Mouse (Mus musculus) gastrocnemius, adult 18-20 months (tissue): Measurements from ENCODE around the gene Rad50. TPM values are rescaled to one million over a fixed set of nuclear protein-coding genes. Genes with fewer than 3 reads are reported as not detected.

ENCODE experiments used
- DNase-seq: peaks from one replicate; pipeline ENCODE4 v3.0.0; 2021; ENCODE audit warnings: low spot score
- total RNA-seq, 2 experiments: library from RNA; stranded (reverse); gene quantifications; 2 replicates each; pipeline ENCODE4 v1.2.3; 2021

The Rad50 gene
- total RNA-seq, 2 experiments from 2014 or later: 4.3 to 5.4 TPM

GRCm38 (mm10) chr11:53699351-53699750 is 7.8 kb downstream of the Rad50 start:
- DNase-seq: no peak

DNA sequence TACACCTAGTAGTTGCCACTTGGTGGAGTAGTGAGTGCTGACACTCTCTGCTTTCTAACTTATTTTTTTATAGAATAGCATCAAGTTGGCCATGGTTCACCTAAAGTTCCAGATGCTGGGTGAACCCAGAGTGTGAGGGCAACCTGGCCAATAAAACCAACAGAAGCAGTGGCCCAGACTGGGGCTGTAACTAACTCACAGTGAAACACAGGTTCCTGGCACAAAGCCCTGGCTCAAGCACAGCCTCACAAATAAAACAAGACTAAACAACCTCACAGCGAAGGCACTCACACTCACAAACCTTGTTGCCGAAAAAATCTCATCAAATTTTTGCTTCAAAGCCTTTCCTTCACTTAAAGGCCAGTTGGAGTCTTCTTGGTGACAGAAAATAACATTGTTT is 8.6 kb downstream of the Rad50 start:
- DNase-seq: no peak

GRCm38 (mm10) chr11:53691979-53692378 is 15.1 kb downstream of the Rad50 start:
- no peak for DNase-seq

- no peak for DNase-seq
Measured at GRCm38 (mm10) chr11:53682994-53683530, 24.1 kb downstream of the Rad50 start.

DNA sequence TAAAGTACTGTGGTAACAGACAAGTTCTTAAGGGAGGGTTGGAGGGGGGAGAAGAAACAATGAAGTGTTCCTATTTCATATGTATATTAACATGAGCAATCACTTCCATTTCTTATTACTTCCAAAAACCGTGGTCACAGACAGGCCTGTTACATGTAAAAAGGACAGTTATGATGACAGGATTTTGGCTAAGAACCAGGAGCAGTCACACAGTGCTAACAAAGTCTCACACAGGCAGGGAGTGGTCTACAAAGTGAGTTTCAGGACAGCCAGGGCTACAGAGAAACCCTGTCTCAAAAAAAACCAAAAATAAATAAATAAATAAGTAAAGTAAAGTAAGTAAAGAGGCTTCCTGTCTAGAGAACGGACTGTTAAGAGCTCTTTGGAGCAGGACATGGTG is 24.9 kb downstream of the Rad50 start:
- no peak for DNase-seq

GRCm38 (mm10) chr11:53681686-53682085 is 25.4 kb downstream of the Rad50 start:
- DNase-seq: no peak

DNA sequence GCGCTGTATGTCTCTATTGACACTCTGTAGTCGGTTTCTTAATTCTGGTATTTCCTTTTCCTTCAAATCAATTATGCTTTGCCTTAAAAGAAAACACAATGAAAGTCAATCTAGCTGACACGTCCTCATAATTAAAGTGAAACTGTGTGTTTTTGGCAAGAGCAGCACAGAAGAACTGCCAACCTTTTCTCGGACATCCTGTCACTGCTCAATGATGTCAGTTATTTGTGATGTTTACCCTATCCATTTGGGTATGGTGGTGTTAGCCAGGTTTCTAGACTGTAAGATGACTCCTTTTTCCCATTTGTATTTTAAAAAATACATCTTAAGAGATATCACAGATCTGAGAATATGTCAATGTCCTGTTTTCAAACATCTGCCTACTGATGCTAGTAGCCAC is 27.0 kb downstream of the Rad50 start:
- no peak for DNase-seq

- DNase-seq: no peak
Measured at GRCm38 (mm10) chr11:53671414-53671813, 35.7 kb downstream of the Rad50 start.

DNA sequence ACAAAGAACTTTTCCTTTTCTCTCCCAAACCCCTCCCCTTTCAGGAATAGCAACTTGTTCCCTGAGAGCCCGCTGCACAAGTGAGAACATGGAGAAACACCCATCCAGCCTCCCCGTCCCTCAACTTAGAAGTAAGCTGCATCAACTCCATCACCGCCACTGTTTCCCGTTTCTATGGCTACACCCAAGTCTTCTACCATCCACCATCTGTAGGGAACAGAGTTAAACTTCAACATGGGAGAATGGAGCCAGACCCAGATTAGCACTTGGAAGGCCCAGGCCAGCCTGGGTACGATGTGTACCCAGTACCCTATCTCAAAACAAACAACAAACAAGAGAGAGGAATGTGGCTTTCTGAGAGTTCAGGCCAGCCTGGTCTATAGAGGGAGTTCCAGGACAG is 43.0 kb downstream of the Rad50 start:
- DNase-seq: no peak

DNA sequence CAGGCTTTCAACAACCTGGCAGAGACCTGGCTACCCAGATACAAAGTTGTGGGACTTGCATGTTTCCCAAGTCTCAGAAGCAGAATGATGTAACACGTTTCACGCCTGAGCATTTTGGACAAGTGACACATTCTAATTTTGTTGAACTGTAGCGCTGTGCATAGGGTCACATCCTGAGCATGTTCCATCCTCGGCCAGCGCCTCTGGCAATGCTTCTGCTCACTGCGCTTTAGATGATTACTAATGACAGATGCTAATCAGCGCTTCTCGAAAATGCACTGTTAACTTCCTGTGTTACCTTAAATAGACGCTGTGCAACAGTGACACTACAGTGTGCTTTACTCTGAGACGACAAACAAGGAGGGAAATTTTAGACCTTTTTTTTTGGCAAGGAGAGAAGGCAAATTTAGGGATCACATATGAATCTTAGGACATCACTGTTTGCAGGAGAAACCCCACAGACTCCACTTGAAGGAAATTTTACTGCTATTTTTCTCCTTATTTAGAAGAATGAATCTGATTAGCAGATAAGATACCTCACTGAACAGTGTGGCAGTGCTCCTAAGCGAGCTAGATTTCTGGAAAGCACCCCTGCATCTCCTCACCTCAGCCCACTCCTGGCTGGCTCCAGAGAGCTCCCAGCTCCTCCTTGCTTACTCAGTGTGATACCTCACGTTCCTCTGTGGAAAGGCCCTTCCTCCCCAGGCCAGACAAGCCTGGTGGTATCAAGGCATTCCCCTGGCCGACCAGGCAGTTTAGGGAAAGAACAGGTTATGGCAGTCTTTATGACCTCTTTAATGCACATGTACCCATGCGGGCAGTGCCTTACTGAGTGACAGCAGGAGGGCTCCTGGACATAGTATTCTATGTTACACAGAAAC is 44.1 kb downstream of the Rad50 start:
- no peak for DNase-seq

- no peak for DNase-seq
Measured at GRCm38 (mm10) chr11:53657828-53658227, 49.3 kb downstream of the Rad50 start.

DNA sequence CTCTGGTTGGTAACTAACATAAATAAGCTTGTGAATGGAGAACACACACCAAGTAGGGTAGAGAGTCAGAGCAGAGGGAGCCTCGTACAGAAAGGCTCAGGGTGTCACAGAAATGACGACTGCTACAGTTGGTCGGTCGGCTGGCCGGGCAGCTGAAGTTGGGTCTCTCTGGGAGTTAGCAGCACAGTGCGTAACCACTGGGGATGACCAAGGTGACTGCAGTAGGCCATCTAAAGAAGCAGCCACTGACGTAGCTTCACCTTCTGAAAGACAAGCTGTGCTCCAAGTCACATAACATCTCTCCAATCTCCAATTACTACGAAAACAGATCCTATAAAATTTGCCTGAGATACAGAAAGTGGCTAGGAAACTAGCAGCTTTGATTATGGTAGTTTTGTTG is 49.7 kb downstream of the Rad50 start:
- no peak for DNase-seq

DNA sequence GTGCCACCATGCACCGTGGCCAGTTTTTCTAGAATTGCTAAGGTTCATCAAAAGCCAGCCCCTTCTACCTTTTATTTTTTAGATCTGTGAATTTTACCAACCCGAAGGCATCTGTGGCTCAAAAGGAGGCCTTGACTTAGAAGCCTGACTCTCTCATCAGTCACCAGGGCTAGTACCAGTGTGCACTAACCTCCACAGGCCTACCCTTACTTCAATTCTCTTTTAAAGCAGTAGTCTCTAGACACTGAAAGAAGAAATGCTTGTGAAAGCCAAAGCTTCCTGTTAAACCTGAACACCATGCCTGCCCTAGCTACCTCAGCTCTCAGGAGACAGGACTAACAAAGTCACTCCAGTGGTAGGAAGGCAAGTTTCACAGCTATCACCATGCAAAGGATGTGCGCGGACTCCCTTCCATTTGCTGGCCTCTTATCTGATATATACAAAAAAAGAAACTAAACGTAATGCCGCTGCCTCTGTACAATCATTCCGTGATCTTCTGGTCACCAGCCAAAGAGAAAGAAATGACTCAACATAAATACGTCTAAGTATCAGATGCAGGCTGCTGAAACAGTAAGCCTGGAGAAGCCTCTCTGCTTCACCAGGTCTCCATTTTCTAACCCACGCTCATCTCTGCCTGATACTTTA is 50.4 kb downstream of the Rad50 start:
- no peak for DNase-seq

GRCm38 (mm10) chr11:53655043-53655442 is 52.1 kb downstream of the Rad50 start:
- no peak for DNase-seq

DNA sequence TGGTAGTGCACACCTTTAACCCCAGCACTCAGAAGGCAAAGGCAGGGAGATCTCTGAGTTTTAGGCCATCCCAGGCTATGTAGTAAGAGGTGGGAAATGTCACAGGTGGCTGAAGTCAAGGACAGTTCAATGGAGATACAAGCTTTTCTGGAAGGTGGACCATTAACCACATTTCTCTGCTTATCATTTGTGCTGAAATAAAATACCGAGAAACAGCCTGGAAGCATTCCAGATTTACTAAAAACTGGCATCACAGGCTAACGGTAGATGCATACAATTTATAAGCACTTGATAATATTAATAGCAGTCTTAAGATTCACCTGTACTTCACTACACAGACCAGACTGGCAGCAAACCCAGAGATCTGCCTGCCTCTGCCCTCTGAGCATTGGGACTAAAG is 54.7 kb downstream of the Rad50 start:
- no peak for DNase-seq

DNA sequence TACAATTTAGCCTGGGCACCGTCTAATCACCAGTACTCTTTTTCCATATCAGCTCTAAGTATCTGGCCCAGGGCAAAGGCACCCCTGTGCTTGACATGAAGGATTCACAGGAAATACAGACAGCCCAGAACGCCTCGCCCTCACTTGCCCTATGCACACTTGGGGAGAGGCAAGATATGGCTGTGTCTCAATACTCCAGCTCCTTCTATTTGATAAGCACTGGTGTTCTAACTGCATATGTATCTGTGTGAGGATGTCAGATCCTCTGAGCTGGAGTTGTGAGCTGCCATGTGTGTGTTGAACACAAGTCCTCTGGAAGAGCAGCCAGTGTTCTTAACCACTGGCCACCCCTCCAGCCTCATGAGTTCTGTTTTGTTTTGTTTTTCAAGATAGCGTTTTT is 55.7 kb downstream of the Rad50 start:
- no peak for DNase-seq

DNA sequence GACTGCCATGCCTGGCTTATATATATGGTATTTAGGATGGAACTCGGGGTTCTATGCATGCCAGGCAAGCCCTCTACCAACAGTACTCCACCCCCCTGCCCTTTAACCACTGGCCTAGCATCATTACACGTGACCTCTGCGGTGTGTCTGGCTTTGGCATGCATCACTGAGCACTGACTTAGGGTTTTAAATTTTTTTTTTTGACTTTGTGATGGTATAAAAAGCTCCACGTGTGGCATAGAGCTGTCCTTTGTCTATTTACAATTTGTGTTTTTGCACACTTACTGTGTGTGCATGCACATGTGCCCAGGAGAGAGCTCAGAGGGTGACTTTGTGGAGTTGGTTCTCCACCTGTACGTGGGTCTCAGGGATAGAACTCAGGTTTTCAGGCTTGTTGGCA is 63.1 kb downstream of the Rad50 start:
- no peak for DNase-seq

- no peak for DNase-seq
Measured at GRCm38 (mm10) chr11:53642744-53643279, 64.3 kb downstream of the Rad50 start.

GRCm38 (mm10) chr11:53637803-53638260 is 69.3 kb downstream of the Rad50 start:
- DNase-seq: no peak

DNA sequence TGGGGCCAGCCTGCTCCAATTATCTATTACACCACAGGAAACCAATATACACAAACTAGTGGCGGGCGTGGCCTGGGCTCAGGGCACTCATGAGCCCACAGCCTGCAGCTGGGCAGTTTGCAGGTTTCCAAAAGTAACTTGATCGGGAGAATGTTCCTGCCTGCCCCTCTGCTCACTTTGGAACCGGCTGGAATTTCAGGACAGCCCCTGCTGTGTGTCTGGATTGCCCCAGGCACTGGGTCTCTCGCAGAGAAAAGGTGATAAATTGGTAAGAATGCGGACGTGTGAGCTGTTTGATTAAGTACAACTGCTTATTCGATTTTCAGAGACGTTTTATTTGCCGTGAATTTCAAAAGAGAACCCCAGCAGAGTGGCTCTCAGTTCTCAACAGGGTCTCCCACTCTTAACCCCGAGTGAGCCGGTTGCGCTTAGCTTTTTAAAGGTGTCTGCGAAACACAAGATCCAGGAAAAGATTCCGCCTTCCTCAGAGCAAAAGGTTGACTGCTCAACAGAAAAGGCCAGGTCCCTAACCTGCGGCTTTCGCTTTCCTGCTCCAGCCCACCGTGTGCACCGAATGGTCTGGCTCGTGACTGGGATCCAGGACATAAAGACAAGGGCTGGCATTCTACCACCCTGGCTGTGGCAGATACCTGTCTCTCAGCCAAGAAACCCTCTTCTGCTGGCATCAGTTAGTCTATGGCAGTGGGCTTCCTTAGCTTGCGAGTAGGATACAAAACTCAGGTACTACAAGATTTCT is 69.9 kb downstream of the Rad50 start:
- no peak for DNase-seq

DNA sequence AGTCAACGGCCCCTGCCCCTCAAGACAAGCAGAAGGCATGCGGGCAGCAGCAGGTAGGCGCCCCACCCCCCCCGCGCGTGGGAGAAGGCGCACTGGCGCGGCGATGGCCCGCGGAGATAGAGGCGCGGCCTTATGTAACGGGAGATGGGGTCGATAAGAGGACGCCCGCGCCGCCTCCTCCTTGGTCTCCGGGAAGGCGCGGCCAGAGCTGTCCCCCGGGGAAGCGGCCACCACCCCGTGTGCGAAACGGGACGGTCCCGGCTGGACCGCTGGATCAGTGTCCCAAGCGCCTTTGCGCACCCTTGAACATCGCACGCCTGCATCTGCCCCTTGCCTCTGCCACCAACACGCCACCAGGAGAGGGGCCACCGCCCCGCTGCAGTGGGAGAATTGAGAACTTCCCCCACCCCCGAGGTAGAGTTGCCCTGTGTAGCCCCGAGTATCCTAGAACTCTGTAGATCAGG is 70.9 kb downstream of the Rad50 start:
- DNase-seq: no peak
